Mouse (Mus musculus): ENCODE measurements around the gene Arhgef1. TPM values are rescaled to one million over a fixed set of nuclear protein-coding genes. Genes with fewer than 3 reads are reported as not detected.

Arhgef1 gene
- polyA plus RNA-seq, 1 experiment = 51.4 TPM

GRCm38 (mm10) chr7:24897959-24898358 lies 4.8 kb upstream of the Arhgef1 start:
- no peak overlapping the region for H3K4me2 ChIP-seq (ENCODE audit: low read depth)
- no peaks in the 10 kb centered on the region for H3K79me2 ChIP-seq (ENCODE audit: control insufficient read depth, insufficient read depth)
- no peaks in the 10 kb centered on the region for H3K27me3 ChIP-seq (ENCODE audit: control insufficient read depth, insufficient read depth, insufficient read length)
- no peak for TF ChIP-seq MYOD1 (IDR thresholded peaks at IDR 0.05; ENCODE audit: control insufficient read depth in 1 of 3, insufficient read length in 2 of 3, low read depth in 2 of 3)
- TF ChIP-seq MAX (IDR thresholded peaks at IDR 0.05; ENCODE audit: low read depth) = no peak
- no peak for TF ChIP-seq REST (IDR thresholded peaks at IDR 0.05; ENCODE audit: insufficient read depth, insufficient read length)
- TF ChIP-seq TCF12 (IDR thresholded peaks at IDR 0.05; ENCODE audit: insufficient read depth, poor library complexity, severe bottlenecking) = no peak
- TF ChIP-seq POLR2A (IDR thresholded peaks at IDR 0.05; ENCODE audit: insufficient read length, low read depth) = no peak
- no peak for TF ChIP-seq MYOG (IDR thresholded peaks at IDR 0.05; ENCODE audit: control insufficient read depth in 1 of 3, insufficient read depth in 1 of 3, insufficient read length in 2 of 3, low read depth in 2 of 3)
- TF ChIP-seq POLR2AphosphoS2 (IDR thresholded peaks at IDR 0.05; ENCODE audit: insufficient read length, low read depth) = no peak
- TF ChIP-seq USF1 (IDR thresholded peaks at IDR 0.05; ENCODE audit: low read depth) = no peak
- TF ChIP-seq SRF (IDR thresholded peaks at IDR 0.05; ENCODE audit: control insufficient read depth, insufficient read length, low read depth) = no peak
- TF ChIP-seq E2F4 (IDR thresholded peaks at IDR 0.05; ENCODE audit: insufficient read depth) = no peak
- TF ChIP-seq TCF3 (IDR thresholded peaks at IDR 0.05; ENCODE audit: insufficient read length, low read depth) = no peak
- no peak for TF ChIP-seq CEBPB (IDR thresholded peaks at IDR 0.05; ENCODE audit: insufficient read depth, poor library complexity, severe bottlenecking)
- H3ac ChIP-seq (ENCODE audit: control insufficient read depth, insufficient read length) = no peak overlapping the region
- no peaks in the 10 kb centered on the region for H3K36me3 ChIP-seq (ENCODE audit: control insufficient read depth, insufficient read depth)
- no peak overlapping the region for H3K4me3 ChIP-seq

GRCm38 (mm10) chr7:24901114-24901513 lies 1.6 kb upstream of the Arhgef1 start:
- Histone ChIP-seq H3K27me3 (ENCODE audit: control insufficient read depth, insufficient read depth, insufficient read length) (no peaks in the 10 kb centered on the region), H3ac (ENCODE audit: control insufficient read depth, insufficient read length) (no peak overlapping the region), H3K36me3 (ENCODE audit: control insufficient read depth, insufficient read depth) (no peaks in the 10 kb centered on the region), H3K79me2 (ENCODE audit: control insufficient read depth, insufficient read depth) (peaks cover 17% of the 10 kb centered on the region), H3K4me3 (no peak overlapping the region), H3K4me2 (ENCODE audit: low read depth) (no peak overlapping the region)
- TF ChIP-seq TCF3 (IDR thresholded peaks at IDR 0.05; ENCODE audit: insufficient read length, low read depth) (no peak), SRF (IDR thresholded peaks at IDR 0.05; ENCODE audit: control insufficient read depth, insufficient read length, low read depth) (no peak), CEBPB (IDR thresholded peaks at IDR 0.05; ENCODE audit: insufficient read depth, poor library complexity, severe bottlenecking) (no peak), USF1 (IDR thresholded peaks at IDR 0.05; ENCODE audit: low read depth) (no peak), MYOG (IDR thresholded peaks at IDR 0.05; ENCODE audit: control insufficient read depth in 1 of 3, insufficient read depth in 1 of 3, insufficient read length in 2 of 3, low read depth in 2 of 3) (no peak), MYOD1 (IDR thresholded peaks at IDR 0.05; ENCODE audit: control insufficient read depth in 1 of 3, insufficient read length in 2 of 3, low read depth in 2 of 3) (no peak), REST (IDR thresholded peaks at IDR 0.05; ENCODE audit: insufficient read depth, insufficient read length) (no peak), E2F4 (IDR thresholded peaks at IDR 0.05; ENCODE audit: insufficient read depth) (no peak), POLR2AphosphoS2 (IDR thresholded peaks at IDR 0.05; ENCODE audit: insufficient read length, low read depth) (no peak), MAX (IDR thresholded peaks at IDR 0.05; ENCODE audit: low read depth) (no peak), POLR2A (IDR thresholded peaks at IDR 0.05; ENCODE audit: insufficient read length, low read depth) (no peak), TCF12 (IDR thresholded peaks at IDR 0.05; ENCODE audit: insufficient read depth, poor library complexity, severe bottlenecking) (no peak)

- peaks cover 18% of the 10 kb centered on the region for H3K79me2 ChIP-seq (ENCODE audit: control insufficient read depth, insufficient read depth)
- H3K4me2 ChIP-seq (ENCODE audit: low read depth) = no peak overlapping the region
- no peak for TF ChIP-seq REST (IDR thresholded peaks at IDR 0.05; ENCODE audit: insufficient read depth, insufficient read length)
- no peak for TF ChIP-seq POLR2AphosphoS2 (IDR thresholded peaks at IDR 0.05; ENCODE audit: insufficient read length, low read depth)
- TF ChIP-seq MYOD1 (IDR thresholded peaks at IDR 0.05; ENCODE audit: control insufficient read depth in 1 of 3, insufficient read length in 2 of 3, low read depth in 2 of 3) = no peak
- no peak for TF ChIP-seq TCF3 (IDR thresholded peaks at IDR 0.05; ENCODE audit: insufficient read length, low read depth)
- TF ChIP-seq E2F4 (IDR thresholded peaks at IDR 0.05; ENCODE audit: insufficient read depth) = no peak
- no peak for TF ChIP-seq MYOG (IDR thresholded peaks at IDR 0.05; ENCODE audit: control insufficient read depth in 1 of 3, insufficient read depth in 1 of 3, insufficient read length in 2 of 3, low read depth in 2 of 3)
- no peak for TF ChIP-seq SRF (IDR thresholded peaks at IDR 0.05; ENCODE audit: control insufficient read depth, insufficient read length, low read depth)
- TF ChIP-seq MAX (IDR thresholded peaks at IDR 0.05; ENCODE audit: low read depth) = no peak
- TF ChIP-seq POLR2A (IDR thresholded peaks at IDR 0.05; ENCODE audit: insufficient read length, low read depth) = no peak
- no peak for TF ChIP-seq USF1 (IDR thresholded peaks at IDR 0.05; ENCODE audit: low read depth)
- no peak for TF ChIP-seq TCF12 (IDR thresholded peaks at IDR 0.05; ENCODE audit: insufficient read depth, poor library complexity, severe bottlenecking)
- TF ChIP-seq CEBPB (IDR thresholded peaks at IDR 0.05; ENCODE audit: insufficient read depth, poor library complexity, severe bottlenecking) = no peak
- no peaks in the 10 kb centered on the region for H3K27me3 ChIP-seq (ENCODE audit: control insufficient read depth, insufficient read depth, insufficient read length)
- no peaks in the 10 kb centered on the region for H3K36me3 ChIP-seq (ENCODE audit: control insufficient read depth, insufficient read depth)
- peak overlapping the region; percentile 73 for H3K4me3 ChIP-seq
- no peak overlapping the region for H3ac ChIP-seq (ENCODE audit: control insufficient read depth, insufficient read length)
These were observed 870 bp upstream of the Arhgef1 start for GRCm38 (mm10) chr7:24901842-24902241.

GRCm38 (mm10) chr7:24902264-24902629 lies 465 bp upstream of the Arhgef1 start:
- Histone ChIP-seq H3K4me2 (ENCODE audit: low read depth) (peak overlapping the region; percentile 38), H3K79me2 (ENCODE audit: control insufficient read depth, insufficient read depth) (peaks cover 18% of the 10 kb centered on the region), H3K4me3 (peak overlapping the region; percentile 73), H3ac (ENCODE audit: control insufficient read depth, insufficient read length) (no peak overlapping the region), H3K36me3 (ENCODE audit: control insufficient read depth, insufficient read depth) (no peaks in the 10 kb centered on the region), H3K27me3 (ENCODE audit: control insufficient read depth, insufficient read depth, insufficient read length) (no peaks in the 10 kb centered on the region)
- no peak for TF ChIP-seq POLR2A (IDR thresholded peaks at IDR 0.05; ENCODE audit: insufficient read length, low read depth)
- no peak for TF ChIP-seq POLR2AphosphoS2 (IDR thresholded peaks at IDR 0.05; ENCODE audit: insufficient read length, low read depth)

- no peak for TF ChIP-seq USF1 (IDR thresholded peaks at IDR 0.05; ENCODE audit: low read depth)
- TF ChIP-seq MAX (IDR thresholded peaks at IDR 0.05; ENCODE audit: low read depth) = no peak
- no peak for TF ChIP-seq TCF12 (IDR thresholded peaks at IDR 0.05; ENCODE audit: insufficient read depth, poor library complexity, severe bottlenecking)
- no peak for TF ChIP-seq MYOD1 (IDR thresholded peaks at IDR 0.05; ENCODE audit: control insufficient read depth in 1 of 3, insufficient read length in 2 of 3, low read depth in 2 of 3)
- TF ChIP-seq SRF (IDR thresholded peaks at IDR 0.05; ENCODE audit: control insufficient read depth, insufficient read length, low read depth) = no peak
- no peak for TF ChIP-seq POLR2A (IDR thresholded peaks at IDR 0.05; ENCODE audit: insufficient read length, low read depth)
- TF ChIP-seq MYOG (IDR thresholded peaks at IDR 0.05; ENCODE audit: control insufficient read depth in 1 of 3, insufficient read depth in 1 of 3, insufficient read length in 2 of 3, low read depth in 2 of 3) = no peak
- no peak for TF ChIP-seq E2F4 (IDR thresholded peaks at IDR 0.05; ENCODE audit: insufficient read depth)
- no peak for TF ChIP-seq TCF3 (IDR thresholded peaks at IDR 0.05; ENCODE audit: insufficient read length, low read depth)
- TF ChIP-seq POLR2AphosphoS2 (IDR thresholded peaks at IDR 0.05; ENCODE audit: insufficient read length, low read depth) = no peak
- TF ChIP-seq CEBPB (IDR thresholded peaks at IDR 0.05; ENCODE audit: insufficient read depth, poor library complexity, severe bottlenecking) = no peak
- no peak for TF ChIP-seq REST (IDR thresholded peaks at IDR 0.05; ENCODE audit: insufficient read depth, insufficient read length)
These were observed 723 bp downstream of the Arhgef1 start for GRCm38 (mm10) chr7:24903444-24903825.

More at GRCm38 (mm10) chr7:24903444-24903825, 723 bp downstream of the Arhgef1 start:
- no peaks in the 10 kb centered on the region for H3K36me3 ChIP-seq (ENCODE audit: control insufficient read depth, insufficient read depth)
- peak overlapping the region; percentile 73 for H3K4me3 ChIP-seq
- peak overlapping the region; percentile 85 for H3K4me2 ChIP-seq (ENCODE audit: low read depth)
- peaks cover 18% of the 10 kb centered on the region for H3K79me2 ChIP-seq (ENCODE audit: control insufficient read depth, insufficient read depth)
- H3ac ChIP-seq (ENCODE audit: control insufficient read depth, insufficient read length) = peak overlapping the region; percentile 74
- no peaks in the 10 kb centered on the region for H3K27me3 ChIP-seq (ENCODE audit: control insufficient read depth, insufficient read depth, insufficient read length)
